Mouse (Mus musculus): ENCODE data around the gene Nbl1.

- TF ChIP-seq GATA1 (IDR thresholded peaks at IDR 0.05; ENCODE audit: borderline replicate concordance, low read length) (no peak), FLI1 (IDR thresholded peaks at IDR 0.05; ENCODE audit: low read length) (no peak)
These were observed 58.3 kb downstream of the Nbl1 start for GRCm38 (mm10) chr4:139034540-139034939.

Measured in megakaryocyte, embryonic 14.5 days (primary cell).